Mouse (Mus musculus) T-helper 1 cell (primary cell): ENCODE measurements around the gene Uqcrfs1.

Experiments
- in situ Hi-C: fragments of 300-600 bp; cut with MboI, MseI; formaldehyde crosslinking; loops from one replicate; pipeline ENCODE4 v1.15.1; 2025; ENCODE audit warnings: high pct_unique_total_duplicates

The Uqcrfs1 gene

GRCm38 (mm10) chr13:30544856-30545604, at the start of gene Uqcrfs1:
Gene Uqcrfs1 (minus strand): TSS chr13:30545362.
- in situ Hi-C loops = loop anchor here (25.0 kb wide), 1 partner anchor 458 kb away; no protein-coding TSS in a partner anchor

DNA sequence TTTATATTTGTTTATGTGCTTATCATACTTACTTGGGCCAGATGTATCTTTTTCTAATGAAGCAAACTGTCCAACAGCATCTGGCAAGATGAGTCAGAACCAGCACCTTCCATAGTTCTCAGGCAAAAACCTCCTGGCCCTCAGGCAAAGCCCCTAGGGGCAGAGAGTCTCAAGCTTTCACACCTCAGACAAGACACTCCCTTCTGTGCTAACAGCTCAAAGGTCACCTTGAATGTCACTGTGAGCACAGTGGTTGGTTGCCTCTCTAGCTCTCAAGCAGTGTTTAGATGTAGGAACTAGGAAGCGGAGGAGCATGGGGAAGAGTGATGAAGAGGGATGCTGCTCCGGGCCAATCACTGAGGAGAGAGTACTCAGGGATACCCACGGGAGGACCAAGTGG, 40.6 kb upstream of the Uqcrfs1 start:
- in situ Hi-C loops = no loop called here

- in situ Hi-C loops = no loop called here
These were observed 37.4 kb upstream of the Uqcrfs1 start for GRCm38 (mm10) chr13:30582541-30582940.

- in situ Hi-C loops = no loop called here
These were observed 33.6 kb upstream of the Uqcrfs1 start for GRCm38 (mm10) chr13:30578806-30579205.

DNA sequence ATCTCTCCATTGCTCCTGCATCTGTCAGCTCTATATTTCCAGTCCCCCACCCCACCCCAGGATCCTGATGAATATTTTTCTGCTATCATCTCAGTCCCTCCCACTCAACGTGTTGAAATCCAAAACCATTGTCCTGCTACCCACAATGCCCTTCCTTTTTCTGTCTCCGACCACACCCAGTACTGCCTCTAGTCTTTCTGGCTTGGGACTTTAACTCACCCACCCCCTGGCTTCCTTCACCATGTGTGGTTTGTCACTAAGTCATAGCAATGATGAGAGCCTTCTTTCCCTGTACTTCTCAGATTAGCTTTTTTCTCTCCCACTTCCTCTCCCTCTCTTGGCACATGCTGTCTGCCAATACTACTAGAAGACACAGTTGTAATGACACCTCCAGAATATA, 31.7 kb upstream of the Uqcrfs1 start:
- in situ Hi-C loops = no loop called here

DNA sequence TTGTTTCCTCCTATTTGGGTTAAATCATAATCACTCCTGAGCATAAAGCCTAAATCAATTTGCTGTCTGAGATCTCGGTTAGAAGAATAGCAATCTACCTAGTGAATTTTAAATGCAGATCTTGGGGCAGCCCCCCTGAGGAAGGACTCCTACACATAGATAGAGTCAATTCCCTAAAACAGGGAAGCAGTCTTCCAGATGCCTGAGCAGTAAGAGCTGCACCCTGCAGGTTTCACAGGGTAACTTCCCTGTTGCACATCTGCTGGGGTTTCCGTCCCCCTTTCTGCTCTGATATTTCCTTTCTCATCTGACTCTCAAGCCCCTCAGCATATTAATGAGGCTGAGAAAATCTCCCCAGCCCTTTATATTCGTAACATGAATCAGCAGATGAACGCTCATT, 27.8 kb upstream of the Uqcrfs1 start:
- in situ Hi-C loops = no loop called here

DNA sequence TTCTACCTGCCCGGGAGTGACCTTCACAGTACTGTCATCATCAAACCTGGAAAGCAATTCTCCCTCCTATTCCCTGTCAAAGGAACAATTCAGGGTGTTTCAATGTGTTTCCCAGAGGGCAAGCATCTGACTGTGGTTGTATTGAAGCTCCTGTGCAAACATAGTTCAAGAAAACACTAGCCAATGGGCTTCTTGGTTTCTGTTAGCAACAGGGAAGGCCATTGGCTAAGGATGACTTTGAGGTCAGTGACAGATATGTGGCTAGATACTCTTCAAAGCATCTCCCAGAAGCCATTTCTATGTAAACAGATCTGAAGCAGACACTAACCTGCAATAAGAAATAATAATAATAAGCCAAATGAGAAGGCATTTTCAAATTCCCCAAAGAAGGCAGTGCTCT, 25.0 kb upstream of the Uqcrfs1 start:
- in situ Hi-C loops = no loop called here

DNA sequence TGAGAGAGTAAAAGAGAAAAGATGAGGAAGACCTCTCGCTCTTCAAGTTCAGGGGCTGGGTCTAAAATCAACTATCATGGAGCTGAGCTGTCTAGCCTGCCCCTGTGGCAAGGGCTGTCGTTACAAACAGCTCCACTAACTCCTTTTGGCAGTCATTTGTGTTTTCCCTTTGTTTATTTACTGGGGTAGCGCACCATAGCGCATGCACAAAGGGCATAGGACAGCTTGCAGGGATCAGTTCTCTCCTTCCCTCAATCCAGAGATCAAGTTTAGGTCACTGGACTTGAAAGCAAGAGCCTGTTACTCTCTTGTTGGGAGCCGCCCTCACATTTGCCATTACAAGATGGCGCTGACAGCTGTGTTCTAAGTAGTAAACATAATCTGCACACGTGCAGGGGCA, 22.4 kb upstream of the Uqcrfs1 start:
- in situ Hi-C loops = loop anchor here (5.0 to 10.0 kb wide), 2 partner anchors 175 to 997 kb away; no protein-coding TSS in a partner anchor

DNA sequence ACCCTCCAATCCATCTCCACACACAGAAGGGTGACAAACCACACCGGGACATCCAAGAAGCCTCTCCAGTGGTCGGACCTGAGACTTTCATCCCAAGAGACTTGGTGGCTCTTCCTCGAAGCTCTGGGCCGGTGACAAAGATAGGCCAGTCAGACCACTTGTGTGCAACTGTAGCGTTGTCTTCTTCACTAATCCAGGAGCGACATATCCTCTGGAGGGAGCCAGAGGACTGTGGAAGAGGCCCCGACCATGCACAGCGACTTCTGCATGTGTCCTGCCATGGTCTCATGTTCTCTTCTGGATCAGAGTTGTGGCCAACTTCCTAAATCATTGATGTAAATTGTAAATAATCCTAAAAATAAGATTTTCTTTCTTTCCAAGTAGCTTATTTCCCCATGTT, 21.6 kb upstream of the Uqcrfs1 start:
- in situ Hi-C loops = loop anchor here (5.0 to 10.0 kb wide), 2 partner anchors 176 to 998 kb away; no protein-coding TSS in a partner anchor

DNA sequence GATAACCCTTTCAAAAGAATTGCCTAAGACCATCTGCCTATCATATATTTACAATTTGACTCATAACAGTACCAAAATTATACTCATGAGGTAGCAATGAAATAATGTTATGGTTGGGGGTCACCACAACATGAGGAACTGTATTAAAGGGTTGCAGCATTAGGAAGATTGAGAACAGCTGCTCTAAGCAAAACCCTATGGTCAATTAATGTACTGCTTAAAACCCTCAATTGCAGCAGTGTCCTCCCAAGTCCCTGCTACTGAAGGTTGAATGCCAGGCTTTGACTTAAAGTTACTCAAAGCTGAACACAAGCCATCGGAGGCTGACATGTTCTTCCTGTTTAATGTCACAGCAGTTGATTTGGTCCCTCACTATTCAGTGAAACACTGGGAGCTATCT, 15.4 kb upstream of the Uqcrfs1 start:
- in situ Hi-C loops = loop anchor here (10.0 kb wide), 1 partner anchor 1004 kb away; no protein-coding TSS in a partner anchor

DNA sequence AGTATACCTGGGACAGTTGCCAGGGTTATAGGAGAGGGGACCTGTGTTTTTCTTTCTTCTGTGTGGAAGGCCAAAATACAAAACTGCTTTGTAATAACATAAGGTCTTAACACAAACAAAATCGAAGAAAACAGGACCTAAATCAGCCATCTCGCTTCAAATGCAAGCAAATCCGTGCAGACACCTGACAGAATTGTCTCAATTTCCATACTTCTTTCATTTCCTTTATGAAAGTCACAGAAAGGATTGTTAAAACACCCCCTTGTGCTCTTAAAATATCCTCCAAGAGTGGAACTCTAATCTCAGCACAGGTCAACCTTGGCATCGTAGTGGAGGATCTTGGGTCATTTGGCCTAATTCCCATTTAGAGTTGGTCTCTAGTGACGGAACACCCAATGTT, 14.9 kb upstream of the Uqcrfs1 start:
- in situ Hi-C loops = loop anchor here (10.0 kb wide), 1 partner anchor 1005 kb away; no protein-coding TSS in a partner anchor

DNA sequence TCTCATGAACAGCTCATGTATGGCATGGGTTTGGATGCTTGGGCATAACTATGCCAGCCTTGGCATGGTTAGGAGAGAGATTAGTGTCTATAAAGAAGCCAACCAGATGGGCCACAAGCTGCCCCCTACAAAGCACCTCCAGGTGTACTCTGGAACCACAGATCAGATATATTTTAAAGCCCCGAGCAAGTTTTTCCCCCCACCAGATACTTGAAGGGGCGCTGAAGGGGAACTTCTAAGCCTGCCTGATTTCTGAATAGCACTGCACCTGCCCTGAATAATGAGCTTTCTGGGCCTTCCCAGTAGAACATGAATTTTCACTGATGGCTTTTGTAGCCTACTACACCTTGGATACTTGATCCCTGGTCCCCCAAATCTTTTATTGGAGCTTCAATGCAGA, 12.6 kb upstream of the Uqcrfs1 start:
- in situ Hi-C loops = loop anchor here (5.0 to 10.0 kb wide), 2 partner anchors 417 to 1070 kb away; partner anchors contain the start of genes Exoc2, Foxf2 and Gm5447

GRCm38 (mm10) chr13:30553051-30553587, 8.0 kb upstream of the Uqcrfs1 start:
- in situ Hi-C loops = loop anchor here (10.0 kb wide), 1 partner anchor 422 kb away; the partner anchor contains the start of genes Exoc2 and Gm5447

GRCm38 (mm10) chr13:30549339-30549738, 4.2 kb upstream of the Uqcrfs1 start:
- in situ Hi-C loops = loop anchor here (25.0 kb wide), 1 partner anchor 462 kb away; no protein-coding TSS in a partner anchor

DNA sequence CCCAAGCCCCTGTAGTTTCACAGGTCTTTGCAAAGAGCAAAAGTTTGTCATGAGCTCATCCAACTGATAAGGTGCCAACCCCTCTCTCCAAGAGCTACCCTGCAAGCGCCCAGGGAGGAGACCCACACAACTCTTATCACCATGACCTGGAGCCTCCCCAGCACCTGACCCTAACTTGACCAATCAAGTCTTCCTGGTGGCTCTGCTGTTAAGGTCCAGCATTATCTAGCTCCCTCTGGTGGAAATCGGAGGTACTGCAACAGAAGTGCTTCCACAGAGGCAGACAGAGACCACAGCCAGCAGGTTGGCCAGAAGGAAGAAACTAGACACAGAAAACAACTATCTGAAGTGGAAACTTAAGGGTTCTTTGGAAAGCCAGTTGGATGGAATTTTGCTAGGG, 3.7 kb upstream of the Uqcrfs1 start:
- in situ Hi-C loops = loop anchor here (25.0 kb wide), 1 partner anchor 462 kb away; no protein-coding TSS in a partner anchor

DNA sequence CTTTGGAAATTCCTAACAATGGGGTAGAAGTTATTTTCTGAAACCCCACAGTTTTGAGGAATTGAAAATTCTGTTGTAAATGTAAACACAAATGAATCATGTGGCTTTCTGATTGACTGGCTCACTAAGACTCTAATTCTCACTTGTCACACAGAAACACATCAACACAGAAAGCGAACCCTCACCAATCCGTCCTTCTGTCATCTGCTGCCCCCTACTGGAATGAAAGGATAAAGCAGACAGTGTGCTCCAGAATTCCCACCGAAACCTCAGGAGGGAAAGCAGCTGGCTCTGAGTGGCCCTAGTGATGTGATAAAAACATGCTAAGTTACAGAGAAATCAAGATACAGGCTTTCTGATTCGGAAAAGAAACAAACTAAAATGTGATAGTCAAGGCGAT, 14.4 kb downstream of the Uqcrfs1 start:
- in situ Hi-C loops = loop anchor here (5.0 to 25.0 kb wide), 2 partner anchors 268 to 443 kb away; no protein-coding TSS in a partner anchor

- in situ Hi-C loops = loop anchor here (25.0 kb wide), 1 partner anchor 438 kb away; no protein-coding TSS in a partner anchor
These were observed 20.2 kb downstream of the Uqcrfs1 start for GRCm38 (mm10) chr13:30524961-30525360.

GRCm38 (mm10) chr13:30523971-30524370, 21.2 kb downstream of the Uqcrfs1 start:
- in situ Hi-C loops = no loop called here

- in situ Hi-C loops = no loop called here
These were observed 21.8 kb downstream of the Uqcrfs1 start for GRCm38 (mm10) chr13:30523246-30523891.

DNA sequence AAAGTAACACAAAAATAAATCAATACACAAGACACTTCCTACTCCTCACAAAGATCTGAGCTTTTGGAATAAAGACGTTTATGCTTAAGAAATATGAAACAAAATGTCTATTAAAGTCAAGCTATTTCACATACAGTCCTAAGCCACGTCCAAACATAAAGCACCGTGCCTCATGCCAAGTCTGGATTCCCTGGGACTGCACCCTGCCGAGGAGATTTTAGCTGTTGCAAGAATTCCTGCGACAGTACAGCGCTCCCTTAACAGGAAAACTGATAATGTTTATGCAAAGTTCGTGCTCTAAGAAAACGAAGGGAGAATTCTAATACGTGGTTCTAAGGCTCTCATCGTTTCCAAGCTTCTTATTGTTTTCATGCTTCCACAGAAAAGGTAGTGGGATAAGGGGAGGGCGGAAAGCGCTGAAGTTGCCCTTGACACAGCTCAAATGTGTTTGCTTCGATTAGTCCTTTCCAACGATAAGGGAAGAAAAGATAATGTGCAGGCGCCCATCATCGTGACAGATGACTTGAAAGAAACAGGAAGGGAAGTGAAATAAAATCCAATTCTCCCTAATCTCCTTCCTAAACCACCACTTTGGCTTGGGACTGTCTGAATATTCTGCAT, 23.8 kb downstream of the Uqcrfs1 start:
- in situ Hi-C loops = no loop called here

GRCm38 (mm10) chr13:30518191-30518590, 27.0 kb downstream of the Uqcrfs1 start:
- in situ Hi-C loops = no loop called here

GRCm38 (mm10) chr13:30507651-30508050, 37.5 kb downstream of the Uqcrfs1 start:
- in situ Hi-C loops = no loop called here
